Mouse (Mus musculus) adrenal gland, postnatal 10 days (tissue): ENCODE measurements around the gene Plekho2. TPM values are rescaled to one million over a fixed set of nuclear protein-coding genes. Genes with fewer than 3 reads are reported as not detected.

Experiments used
- DNase-seq: peaks from one replicate; pipeline ENCODE4 v3.0.0; 2021; ENCODE audit warnings: mixed read lengths
- total RNA-seq, 2 experiments: library from RNA; stranded (reverse); gene quantifications; 2 replicates each; pipeline ENCODE4 v1.2.3; 2021

Plekho2 gene
- total RNA-seq, 2 experiments from 2014 or later, result 32.5 to 37.8 TPM

GRCm38 (mm10) chr9:65529659-65530058 is 50.2 kb downstream of the Plekho2 start:
- peak; percentile 71 for DNase-seq

GRCm38 (mm10) chr9:65528417-65529038 is 51.3 kb downstream of the Plekho2 start:
- DNase-seq, result no peak

DNA sequence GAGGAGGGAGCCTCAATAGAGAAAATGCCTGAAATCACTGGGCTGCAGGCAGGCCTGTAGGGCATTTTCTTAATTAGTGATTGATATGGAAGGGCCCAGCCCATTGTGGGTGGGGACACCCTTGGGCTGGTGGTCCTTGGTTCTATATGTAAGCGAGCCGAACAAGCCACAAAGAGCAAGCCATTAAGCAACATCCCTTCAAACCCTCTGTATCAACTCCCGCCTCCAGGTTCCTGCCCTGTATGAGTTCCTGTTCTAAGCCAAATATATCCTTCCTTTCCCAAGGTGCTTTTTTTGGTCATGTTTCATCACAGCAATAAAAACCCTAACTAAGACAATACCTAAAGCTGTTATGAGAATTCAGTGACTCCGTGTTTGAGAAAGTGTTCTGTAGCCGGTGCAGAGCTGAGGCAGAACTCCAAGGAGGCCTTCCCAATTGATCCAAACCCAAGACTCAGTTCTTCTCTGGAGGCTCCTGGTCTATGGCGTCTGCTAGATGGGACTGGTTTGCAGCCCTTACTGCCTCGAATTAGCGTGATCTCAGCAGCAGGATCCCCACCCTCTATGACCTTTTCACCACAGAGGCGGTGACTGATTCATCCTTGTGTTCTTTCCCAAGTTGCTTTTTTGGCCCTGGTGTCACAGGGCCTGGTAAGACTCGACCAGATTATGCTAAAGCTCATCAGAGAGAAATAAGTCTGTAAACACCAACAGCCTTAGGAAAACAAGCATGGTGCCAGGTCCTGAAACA is 54.2 kb downstream of the Plekho2 start:
- DNase-seq, result peak; percentile 24

- peak; percentile 87 for DNase-seq
These were observed 56.1 kb downstream of the Plekho2 start for GRCm38 (mm10) chr9:65523611-65524364.

- no peak for DNase-seq
These were observed 59.3 kb downstream of the Plekho2 start for GRCm38 (mm10) chr9:65520505-65520876.

DNA sequence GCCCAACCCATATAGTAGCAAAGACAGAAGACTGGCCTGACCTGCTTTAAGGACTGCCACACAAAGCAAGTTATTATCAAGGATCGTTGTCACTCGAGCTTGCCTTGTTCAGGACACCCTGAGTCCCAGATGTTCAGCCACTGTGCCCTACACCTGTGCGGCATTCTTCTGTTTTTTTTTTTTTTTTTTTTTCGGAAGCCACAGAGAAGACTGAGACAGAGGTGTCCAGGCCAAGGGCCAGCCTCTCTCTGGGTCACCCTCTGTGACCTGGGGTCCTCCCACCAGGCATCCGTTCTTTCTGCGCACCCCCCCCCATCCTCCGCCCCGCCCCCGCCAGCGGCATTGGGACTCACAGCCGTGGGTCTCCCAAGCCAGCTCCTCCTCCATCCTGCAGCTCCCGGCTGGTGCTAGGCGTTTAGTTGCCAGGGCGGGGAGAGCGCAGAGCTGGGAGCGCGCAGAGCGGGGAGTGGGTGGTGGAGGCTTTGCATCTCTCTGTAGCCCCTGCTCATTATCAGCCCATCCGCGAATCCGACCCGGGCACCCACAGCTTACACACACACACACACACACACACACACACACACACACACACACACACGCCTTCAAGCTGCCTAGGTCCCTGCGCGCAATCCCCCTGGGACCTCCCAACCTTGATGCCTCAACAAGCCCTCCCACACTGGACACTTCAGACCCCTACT is 59.9 kb downstream of the Plekho2 start, which contains the start of gene Ankdd1a:
Gene Ankdd1a (minus strand): TSS at position 387 of the 698 bp plus-strand sequence.
- DNase-seq, result peak; percentile 29

GRCm38 (mm10) chr9:65514851-65515261 is 65.0 kb downstream of the Plekho2 start:
- no peak for DNase-seq

- no peak for DNase-seq
These were observed 65.4 kb downstream of the Plekho2 start for GRCm38 (mm10) chr9:65514431-65514830.

DNA sequence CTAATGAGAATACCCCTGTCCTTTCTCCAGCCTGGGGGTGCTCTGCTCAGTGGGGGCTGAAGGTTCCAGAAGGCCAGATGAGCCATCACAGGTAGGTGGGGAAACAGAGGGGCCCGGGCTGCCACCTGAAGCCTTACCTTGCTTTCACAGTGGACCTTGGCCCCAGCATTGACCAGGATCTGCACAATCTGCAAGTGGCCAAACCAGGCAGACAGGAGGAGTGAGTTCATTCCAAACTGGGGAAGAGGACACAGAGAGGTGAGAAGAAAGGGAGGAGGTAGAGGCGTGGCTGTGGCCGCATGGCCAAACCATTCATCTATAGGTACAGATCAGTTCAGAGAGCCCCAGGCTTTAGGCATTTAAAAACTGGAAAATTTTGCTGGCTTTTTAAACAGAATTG is 67.3 kb downstream of the Plekho2 start:
- no peak for DNase-seq

- DNase-seq, result no peak
These were observed 71.4 kb downstream of the Plekho2 start for GRCm38 (mm10) chr9:65508449-65508848.

- DNase-seq, result peak; percentile 28
These were observed 76.9 kb downstream of the Plekho2 start for GRCm38 (mm10) chr9:65502721-65503505.

Other genes with a start within 250 kb of the Plekho2 start
- gene Pdcd7, start 233.9 kb downstream of the Plekho2 start, total RNA-seq, result 10 to 100 TPM; 13.6 to 17.1 TPM
- under 1 TPM in 1 of 2 experiments, not detected in 1; 0.45 TPM for gene Ubap1l, start 219.0 kb downstream of the Plekho2 start, total RNA-seq
- gene Kbtbd13, start 188.4 kb downstream of the Plekho2 start, total RNA-seq, result 1 to 10 TPM in 1 of 2 experiments, under 1 TPM in 1; 0.84 to 3.9 TPM
- 10 to 100 TPM; 32.3 to 76.7 TPM for gene Rasl12, start 181.5 kb downstream of the Plekho2 start, total RNA-seq
- under 1 TPM; 0.45 to 0.78 TPM for gene Slc51b, start 157.1 kb downstream of the Plekho2 start, total RNA-seq
- gene Mtfmt, start 144.3 kb downstream of the Plekho2 start, total RNA-seq, result 10 to 100 TPM; 11.2 to 14.1 TPM
- 10 to 100 TPM; 53.6 to 54.4 TPM for gene Spg21, start 119.1 kb downstream of the Plekho2 start, total RNA-seq
- under 1 TPM in 1 of 2 experiments, not detected in 1; 0.45 TPM for gene Ankdd1a, start 59.8 kb downstream of the Plekho2 start, total RNA-seq
- gene Pif1, start 7.1 kb upstream of the Plekho2 start, total RNA-seq, result 1 to 10 TPM; 2.0 to 3.3 TPM
- 10 to 100 TPM; 49.7 to 61.5 TPM for gene Rbpms2, start 49.6 kb upstream of the Plekho2 start, total RNA-seq
- gene Oaz2, start 88.0 kb upstream of the Plekho2 start, total RNA-seq, result 100 to 1,000 TPM; 148 to 194 TPM
- 10 to 100 TPM; 30.4 to 36.1 TPM for gene Zfp609, start 247.5 kb upstream of the Plekho2 start, total RNA-seq